15 mouse cellular contexts compared by ENCODE assay signal in the genomic region with DNA sequence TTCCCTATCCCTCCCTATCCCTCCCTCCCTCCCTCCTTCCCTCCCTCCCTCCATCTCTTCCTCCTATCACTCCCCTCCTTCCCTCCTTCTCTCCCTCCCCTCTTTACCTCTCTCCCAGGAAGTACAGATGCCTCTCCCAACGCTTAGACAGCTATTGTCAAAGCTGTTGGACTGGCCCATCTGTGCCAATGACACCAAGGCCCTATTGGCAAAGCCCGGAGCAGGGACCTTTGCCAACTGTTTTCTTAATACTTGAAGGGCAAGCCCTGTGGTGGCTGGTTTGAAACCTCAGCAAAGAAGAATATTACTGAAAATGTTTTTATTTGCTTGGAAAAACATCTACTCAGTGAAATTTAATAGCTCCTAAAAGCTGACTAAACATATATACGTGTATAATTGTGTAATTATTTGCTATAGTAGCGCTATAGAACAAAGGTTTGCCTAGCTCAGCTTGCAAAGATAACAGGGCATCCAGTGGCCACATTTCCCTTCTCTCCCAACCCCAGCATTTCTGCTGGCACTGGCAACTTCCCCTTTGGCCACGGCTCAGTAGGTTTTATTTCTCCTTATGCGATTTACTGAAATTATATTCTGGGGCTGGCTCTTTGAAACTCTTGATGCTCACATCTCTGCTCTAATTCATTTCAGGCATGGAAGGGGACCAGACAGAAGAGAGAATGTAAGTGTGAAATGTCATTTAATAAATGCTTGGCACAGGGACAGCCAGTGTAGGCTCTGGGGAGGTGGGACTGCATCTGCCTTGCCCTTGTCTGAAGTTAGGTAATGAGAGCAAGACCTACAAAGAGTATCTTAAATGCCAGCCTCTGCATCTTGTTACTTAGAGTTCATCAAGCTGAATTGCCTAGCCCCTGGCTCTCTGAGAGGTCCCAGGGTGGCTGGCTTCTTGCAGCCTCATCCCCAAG. TPM values are rescaled to one million over a fixed set of nuclear protein-coding genes. Genes with fewer than 3 reads are reported as not detected.
DNase-seq lines count a peak whose midpoint lies in the region; ATAC-seq and TF ChIP-seq lines count a peak whose summit lies in the region.
"Had no signal": no experiment of that assay in that cellular context is flagged by ENCODE, and none has a peak within 500 bp of the region (broad histone marks: within the 10 kb centered on the region; RNA-seq: fewer than 3 reads in every experiment).

No protein-coding gene starts in this region.

- no peak for TF ChIP-seq CTCF in lung, postnatal 0 days (IDR thresholded peaks at IDR 0.05)

- H3K4me3 ChIP-seq in forebrain, embryonic 14.5 days (ENCODE audit: low read depth, low read length) = no peak overlapping the region
- no peak overlapping the region for H3K4me3 ChIP-seq in forebrain, embryonic 10.5 days
- no peak overlapping the region for H3K4me3 ChIP-seq in midbrain, embryonic 14.5 days (replicated peaks; ENCODE audit: low read depth, low read length)
- no peak overlapping the region for H3K4me3 ChIP-seq in midbrain, embryonic 10.5 days
- H3K4me3 ChIP-seq in liver, embryonic 12.5 days = no peak overlapping the region
- no peak overlapping the region for H3K4me3 ChIP-seq in lung, postnatal 0 days (ENCODE audit: low read depth, low read length)
- H3K4me3 ChIP-seq: liver, embryonic 15.5 days had no signal

- no peak overlapping the region for H3K9ac ChIP-seq in forebrain, embryonic 14.5 days (ENCODE audit: low read length)
- H3K9ac ChIP-seq in midbrain, embryonic 14.5 days (replicated peaks; ENCODE audit: low read length) = no peak overlapping the region
- no peak overlapping the region for H3K9ac ChIP-seq in liver, embryonic 12.5 days
- H3K9ac ChIP-seq in lung, postnatal 0 days (replicated peaks; ENCODE audit: low read depth) = no peak overlapping the region
- H3K9ac ChIP-seq: liver, embryonic 15.5 days had no signal

- H3K9me3 ChIP-seq in forebrain, embryonic 14.5 days (replicated peaks; ENCODE audit: control insufficient read depth, low read length) = no peaks in the 10 kb centered on the region
- no peaks in the 10 kb centered on the region for H3K9me3 ChIP-seq in forebrain, embryonic 10.5 days
- H3K9me3 ChIP-seq in midbrain, embryonic 14.5 days (ENCODE audit: control insufficient read depth, low read length) = no peaks in the 10 kb centered on the region
- no peaks in the 10 kb centered on the region for H3K9me3 ChIP-seq in midbrain, embryonic 10.5 days (replicated peaks)
- no peaks in the 10 kb centered on the region for H3K9me3 ChIP-seq in liver, embryonic 12.5 days (replicated peaks)
- no peaks in the 10 kb centered on the region for H3K9me3 ChIP-seq in lung, postnatal 0 days (ENCODE audit: low read length)
- H3K9me3 ChIP-seq: liver, embryonic 15.5 days had no signal

- 58% methylated on average over 6 of the region's 6 CpGs for WGBS in forebrain, embryonic 14.5 days
- 76% methylated on average over 6 of the region's 6 CpGs for WGBS in forebrain, embryonic 10.5 days
- 70% methylated on average over 6 of the region's 6 CpGs for WGBS in midbrain, embryonic 14.5 days
- 78% methylated on average over 6 of the region's 6 CpGs for WGBS in midbrain, embryonic 10.5 days
- WGBS in liver, embryonic 12.5 days (ENCODE audit: insufficient replicate concordance) = 46% methylated on average over 6 of the region's 6 CpGs
- 52% methylated on average over 6 of the region's 6 CpGs for WGBS in lung, postnatal 0 days

- DNase-seq in forebrain, embryonic 14.5 days (ENCODE audit: low spot score) = peak; percentile 78
- DNase-seq in forebrain, embryonic 10.5 days (ENCODE audit: extremely low spot score, low spot score) = no peak
- DNase-seq in midbrain, embryonic 14.5 days = peak; percentile 40
- DNase-seq in midbrain, embryonic 10.5 days (ENCODE audit: low spot score) = no peak
- DNase-seq in adrenal gland, postnatal 25 days = peak; percentile 34
- no peak for DNase-seq in lung, postnatal 0 days (ENCODE audit: low spot score)
- DNase-seq: heart, adult 11 months; heart, postnatal 36 days; kidney, adult 9 months had no signal

- H3K27me3 ChIP-seq in forebrain, embryonic 14.5 days (replicated peaks; ENCODE audit: control insufficient read depth, insufficient read depth, low read length) = no peaks in the 10 kb centered on the region
- H3K27me3 ChIP-seq in forebrain, embryonic 10.5 days (ENCODE audit: poor library complexity, severe bottlenecking) = no peaks in the 10 kb centered on the region; the same call in 1 of the 2 replicates
- no peaks in the 10 kb centered on the region for H3K27me3 ChIP-seq in midbrain, embryonic 14.5 days (ENCODE audit: control insufficient read depth, insufficient read depth, low read length)
- H3K27me3 ChIP-seq in midbrain, embryonic 10.5 days (ENCODE audit: low read depth, poor library complexity, severe bottlenecking) = peaks cover 2% of the 10 kb centered on the region; the same call in 1 of the 2 replicates
- no peaks in the 10 kb centered on the region for H3K27me3 ChIP-seq in liver, embryonic 12.5 days (replicated peaks)
- no peaks in the 10 kb centered on the region for H3K27me3 ChIP-seq in lung, postnatal 0 days (replicated peaks; ENCODE audit: insufficient read depth, low read length)
- H3K27me3 ChIP-seq: liver, embryonic 15.5 days had no signal

- H3K27ac ChIP-seq in forebrain, embryonic 14.5 days (ENCODE audit: low read depth, low read length) = no peak overlapping the region
- no peak overlapping the region for H3K27ac ChIP-seq in forebrain, embryonic 10.5 days
- peak overlapping the region; percentile 55; the same call in 1 of the 2 replicates for H3K27ac ChIP-seq in midbrain, embryonic 14.5 days (replicated peaks; ENCODE audit: low read depth, low read length)
- no peak overlapping the region; the same call in 1 of the 2 replicates for H3K27ac ChIP-seq in midbrain, embryonic 10.5 days (replicated peaks)
- no peak overlapping the region for H3K27ac ChIP-seq in liver, embryonic 12.5 days
- H3K27ac ChIP-seq in lung, postnatal 0 days (ENCODE audit: low read length) = no peak overlapping the region
- H3K27ac ChIP-seq: liver, embryonic 15.5 days had no signal

- no peaks in the 10 kb centered on the region for H3K4me1 ChIP-seq in forebrain, embryonic 14.5 days (ENCODE audit: control insufficient read depth, insufficient read depth, low read length)
- H3K4me1 ChIP-seq in forebrain, embryonic 10.5 days = peaks cover 14% of the 10 kb centered on the region
- 0 out of 2 replicates have a peak, but pooled peaks cover 3% of the 10 kb centered on the region for H3K4me1 ChIP-seq in midbrain, embryonic 14.5 days (ENCODE audit: control insufficient read depth, insufficient read depth, low read length)
- no peaks in the 10 kb centered on the region; the same call in 1 of the 2 replicates for H3K4me1 ChIP-seq in midbrain, embryonic 10.5 days
- H3K4me1 ChIP-seq in liver, embryonic 12.5 days = peaks cover 5% of the 10 kb centered on the region; the same call in 1 of the 2 replicates
- H3K4me1 ChIP-seq in lung, postnatal 0 days (ENCODE audit: insufficient read depth, low read depth, low read length) = no peaks in the 10 kb centered on the region
- H3K4me1 ChIP-seq: liver, embryonic 15.5 days had no signal

- ATAC-seq in forebrain, embryonic 14.5 days = peak; percentile 72; the same call in 1 of the 2 replicates
- ATAC-seq in midbrain, embryonic 14.5 days (ENCODE audit: low FRiP score, low TSS enrichment) = no peak
- peak; percentile 80 for ATAC-seq in megakaryocyte progenitor cell, adult 5-6 weeks (replicated peaks; ENCODE audit: poor library complexity)
- no peak for ATAC-seq in liver, embryonic 12.5 days
- ATAC-seq in lung, postnatal 0 days = no peak
- ATAC-seq: Patski had no signal

- no peaks in the 10 kb centered on the region for H3K36me3 ChIP-seq in forebrain, embryonic 14.5 days (ENCODE audit: control insufficient read depth, insufficient read depth, low read length)
- no peaks in the 10 kb centered on the region for H3K36me3 ChIP-seq in forebrain, embryonic 10.5 days (replicated peaks)
- no peaks in the 10 kb centered on the region for H3K36me3 ChIP-seq in midbrain, embryonic 14.5 days (ENCODE audit: control insufficient read depth, insufficient read depth, low read length)
- H3K36me3 ChIP-seq in midbrain, embryonic 10.5 days = no peaks in the 10 kb centered on the region
- H3K36me3 ChIP-seq in liver, embryonic 12.5 days = no peaks in the 10 kb centered on the region
- H3K36me3 ChIP-seq in lung, postnatal 0 days (ENCODE audit: insufficient read depth, low read length) = no peaks in the 10 kb centered on the region
- H3K36me3 ChIP-seq: liver, embryonic 15.5 days had no signal

- TF ChIP-seq EP300 in lung, postnatal 0 days (IDR thresholded peaks at IDR 0.05) = no peak

- H3K4me2 ChIP-seq in forebrain, embryonic 14.5 days (ENCODE audit: low read length) = no peak overlapping the region
- H3K4me2 ChIP-seq in midbrain, embryonic 14.5 days (ENCODE audit: low read length) = no peak overlapping the region
- no peak overlapping the region for H3K4me2 ChIP-seq in liver, embryonic 12.5 days
- H3K4me2 ChIP-seq in lung, postnatal 0 days (replicated peaks; ENCODE audit: low read depth, low read length) = no peak overlapping the region
- H3K4me2 ChIP-seq: liver, embryonic 15.5 days had no signal

RNA-seq across cellular contexts. Expression of a gene that starts 18.6 kb away (rescaled TPM):
- not detected in 2 replicates for polyA plus RNA-seq in forebrain, embryonic 14.5 days (2014; fragmentation: Nextera tagmentation; extraction: Ambion mirVana)
- polyA plus RNA-seq in forebrain, embryonic 10.5 days (2016; fragmentation: Nextera tagmentation; extraction: Ambion mirVana) = not detected in 2 replicates
- not detected in 2 replicates for polyA plus RNA-seq in midbrain, embryonic 14.5 days (2014; fragmentation: Nextera tagmentation; extraction: Ambion mirVana)
- not detected in 2 replicates for polyA plus RNA-seq in midbrain, embryonic 10.5 days (2016; fragmentation: Nextera tagmentation; extraction: Ambion mirVana)
- total RNA-seq in adrenal gland, postnatal 25 days (2021) = not detected in 2 replicates
- total RNA-seq in megakaryocyte progenitor cell, adult 5-6 weeks (2015) = not detected in 2 replicates
- total RNA-seq in megakaryocyte progenitor cell, adult 5-6 weeks (2017) = not detected in 2 replicates
- polyA plus RNA-seq in liver, embryonic 12.5 days (2016; fragmentation: Nextera tagmentation; extraction: Ambion mirVana) = not detected in 2 replicates
- polyA plus RNA-seq in lung, postnatal 0 days (2015; fragmentation: Nextera tagmentation; extraction: Ambion mirVana) = not detected in 2 replicates
- total RNA-seq: heart, postnatal 36 days; left cerebral cortex, adult 18-20 months had no signal
- polyA plus RNA-seq: cortical plate, adult 2 months; liver, embryonic 15.5 days; Patski had no signal

RNA-seq across cellular contexts. Expression of a gene that starts 33.1 kb away (rescaled TPM):
- 2.2 and 2.8 TPM in 2 replicates for polyA plus RNA-seq in forebrain, embryonic 14.5 days (2014; fragmentation: Nextera tagmentation; extraction: Ambion mirVana)
- polyA plus RNA-seq in forebrain, embryonic 10.5 days (2016; fragmentation: Nextera tagmentation; extraction: Ambion mirVana) = 1.2 and 1.7 TPM in 2 replicates
- polyA plus RNA-seq in midbrain, embryonic 14.5 days (2014; fragmentation: Nextera tagmentation; extraction: Ambion mirVana) = 1.2 and 1.9 TPM in 2 replicates
- 1.8 and 2.6 TPM in 2 replicates for polyA plus RNA-seq in midbrain, embryonic 10.5 days (2016; fragmentation: Nextera tagmentation; extraction: Ambion mirVana)
- total RNA-seq in adrenal gland, postnatal 25 days (2021) = 1.3 and 3.0 TPM in 2 replicates
- 67.6 and 73.6 TPM in 2 replicates for total RNA-seq in megakaryocyte progenitor cell, adult 5-6 weeks (2015)
- 26.1 and 29.5 TPM in 2 replicates for total RNA-seq in megakaryocyte progenitor cell, adult 5-6 weeks (2017)
- polyA plus RNA-seq in liver, embryonic 12.5 days (2016; fragmentation: Nextera tagmentation; extraction: Ambion mirVana) = 10.5 and 11.5 TPM in 2 replicates
- 4.5 and 4.9 TPM in 2 replicates for polyA plus RNA-seq in lung, postnatal 0 days (2015; fragmentation: Nextera tagmentation; extraction: Ambion mirVana)
- polyA plus RNA-seq: Patski had no signal

Comparison
In these comparisons a context has a peak if more than half of its experiments do, and no peak if none do; other contexts are left out.
1. DNase-seq: peak in forebrain, embryonic 14.5 days (single experiment), midbrain, embryonic 14.5 days (single experiment) and adrenal gland, postnatal 25 days (single experiment); none in forebrain, embryonic 10.5 days (single experiment), midbrain, embryonic 10.5 days (single experiment) and lung, postnatal 0 days (single experiment).
2. ATAC-seq: peak in forebrain, embryonic 14.5 days (single experiment) and megakaryocyte progenitor cell, adult 5-6 weeks (single experiment); none in midbrain, embryonic 14.5 days (single experiment), liver, embryonic 12.5 days (single experiment) and lung, postnatal 0 days (single experiment).